Mouse (Mus musculus): ENCODE data around the gene Erich2.

DNA sequence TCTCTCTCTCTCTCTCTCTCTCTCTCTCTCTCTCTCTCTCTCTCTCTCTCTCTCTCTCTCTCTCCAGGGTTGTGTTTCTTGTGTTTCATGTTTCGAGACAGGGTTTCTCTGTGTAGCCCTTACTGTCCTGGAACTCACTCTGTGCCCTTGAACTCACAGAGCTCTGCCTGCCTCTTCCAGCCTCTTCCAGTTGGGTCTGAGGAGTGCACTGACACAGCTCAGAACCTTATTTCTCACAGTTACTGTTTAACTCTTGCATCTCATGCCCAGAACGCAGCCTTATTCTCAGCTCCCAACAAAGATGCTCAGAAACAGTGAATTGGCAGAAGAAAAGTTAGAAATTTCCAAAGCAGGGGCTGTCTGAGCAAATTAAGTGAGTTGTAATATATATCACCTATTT lies 2.2 kb upstream of the Erich2 start:
- TF ChIP-seq CTCF (IDR thresholded peaks at IDR 0.05; ENCODE audit: low read depth) (no peak), EP300 (optimal IDR thresholded peaks at IDR 0.05) (no peak)
